Mouse (Mus musculus) bone marrow macrophage, adult 2 months (primary cell): ENCODE results near the gene Trim14. TPM values are rescaled to one million over a fixed set of nuclear protein-coding genes. Genes with fewer than 3 reads are reported as not detected.

Experiments used
- H3K27ac ChIP-seq: 2 replicates; pipeline ENCODE4 v1.5.1; 2012; ENCODE audit warnings: low read depth, low read length; ENCODE audit not compliant: insufficient read depth
- H3K4me1 ChIP-seq: 2 replicates; pipeline ENCODE4 v1.6.1; 2012; ENCODE audit warnings: low read length; ENCODE audit not compliant: control insufficient read depth, insufficient read depth
- H3K4me3 ChIP-seq: 2 replicates; pipeline ENCODE4 v1.5.1; 2012; ENCODE audit warnings: mild to moderate bottlenecking, low read length, moderate library complexity; ENCODE audit not compliant: insufficient read depth
- CTCF ChIP-seq: IDR thresholded peaks from 2 replicates; pipeline ENCODE4 v1.5.1; 2012; ENCODE audit warnings: low read depth, mild to moderate bottlenecking, low read length, moderate library complexity
- POLR2A ChIP-seq: IDR thresholded peaks from 2 replicates; pipeline ENCODE4 v1.6.1; 2012; ENCODE audit warnings: mild to moderate bottlenecking, low read depth, low read length, borderline replicate concordance
- polyA plus RNA-seq: library from polyadenylated mRNA; stranded (reverse); fragments of >200 nt; gene quantifications from 2 replicates; pipeline ENCODE4 v1.2.4, GENCODE M21; 2012; ENCODE audit not compliant: missing spikeins, insufficient read depth, insufficient read length

The Trim14 gene
- polyA plus RNA-seq, 1 experiment = 58.1 TPM

DNA sequence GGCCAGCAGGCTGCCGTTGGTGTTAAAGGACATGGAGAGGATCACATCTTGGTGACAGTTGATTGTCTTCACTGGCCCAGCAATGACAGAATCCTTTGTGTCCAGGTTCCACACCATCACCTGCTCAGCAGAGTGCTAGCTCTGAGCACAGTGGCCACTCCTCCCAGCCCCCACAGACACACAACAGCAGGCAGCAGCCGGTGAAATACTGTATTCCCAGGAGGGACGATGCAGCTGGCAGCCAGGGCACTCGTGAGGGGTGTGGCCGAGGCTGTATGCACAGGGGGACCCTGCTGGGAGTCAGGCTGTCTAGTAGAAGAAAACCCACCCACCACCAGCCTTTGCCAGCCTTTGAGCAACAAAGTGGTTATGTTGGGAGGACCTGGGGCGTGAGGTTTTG lies 10.8 kb upstream of the Trim14 start:
- Histone ChIP-seq H3K4me1 (peaks cover 14% of the 10 kb centered on the region), H3K4me3 (no peak overlapping the region), H3K27ac (no peak overlapping the region)
- TF ChIP-seq CTCF = no peak
- no peak for TF ChIP-seq POLR2A

DNA sequence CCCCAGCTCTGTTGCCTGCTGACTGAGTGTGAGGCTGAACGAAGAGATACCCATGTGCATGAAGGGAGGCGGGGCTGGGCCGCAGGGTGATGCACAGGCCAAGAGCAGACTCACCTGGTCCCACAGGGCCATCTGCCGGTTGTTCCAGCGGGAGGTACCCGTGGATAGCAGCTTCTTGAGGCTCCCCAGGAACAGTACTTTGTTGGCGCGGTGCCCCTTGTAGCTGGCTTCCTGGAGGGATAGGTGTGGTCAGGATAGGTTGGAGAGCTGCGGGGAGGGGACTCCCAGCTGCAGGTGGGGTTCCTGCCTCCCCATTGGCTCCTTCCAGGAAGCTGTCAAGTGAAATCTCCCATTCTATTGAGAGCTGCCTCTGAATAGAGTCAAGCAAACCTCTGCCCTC lies 9.6 kb upstream of the Trim14 start:
- TF ChIP-seq POLR2A = no peak
- Histone ChIP-seq H3K27ac (no peak overlapping the region), H3K4me3 (no peak overlapping the region), H3K4me1 (peaks cover 9% of the 10 kb centered on the region)

DNA sequence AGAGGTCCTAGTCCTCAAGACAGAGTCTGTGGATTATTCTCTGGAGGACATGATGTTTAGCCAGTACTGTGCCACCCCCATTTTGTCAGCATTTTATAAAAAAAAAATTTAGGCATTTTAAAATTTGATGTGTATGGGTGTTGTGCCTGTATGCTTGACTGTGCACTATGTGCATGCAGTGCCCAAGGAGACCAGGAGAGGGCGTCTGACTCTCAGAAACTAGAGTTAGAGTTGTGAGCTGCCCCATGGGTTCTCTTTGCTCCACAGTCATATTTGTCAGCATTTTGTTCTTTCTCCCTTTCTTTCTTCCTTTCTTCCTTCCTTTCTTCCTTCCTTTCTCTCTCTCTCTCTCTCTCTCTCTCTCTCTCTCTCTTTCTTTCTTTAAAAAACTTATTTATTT lies 8.4 kb upstream of the Trim14 start:
- Histone ChIP-seq H3K4me3 (no peak overlapping the region), H3K27ac (no peak overlapping the region), H3K4me1 (no peaks in the 10 kb centered on the region)
- no peak for TF ChIP-seq POLR2A
- peak; percentile 60; the same call in 1 of the 2 replicates for TF ChIP-seq CTCF

DNA sequence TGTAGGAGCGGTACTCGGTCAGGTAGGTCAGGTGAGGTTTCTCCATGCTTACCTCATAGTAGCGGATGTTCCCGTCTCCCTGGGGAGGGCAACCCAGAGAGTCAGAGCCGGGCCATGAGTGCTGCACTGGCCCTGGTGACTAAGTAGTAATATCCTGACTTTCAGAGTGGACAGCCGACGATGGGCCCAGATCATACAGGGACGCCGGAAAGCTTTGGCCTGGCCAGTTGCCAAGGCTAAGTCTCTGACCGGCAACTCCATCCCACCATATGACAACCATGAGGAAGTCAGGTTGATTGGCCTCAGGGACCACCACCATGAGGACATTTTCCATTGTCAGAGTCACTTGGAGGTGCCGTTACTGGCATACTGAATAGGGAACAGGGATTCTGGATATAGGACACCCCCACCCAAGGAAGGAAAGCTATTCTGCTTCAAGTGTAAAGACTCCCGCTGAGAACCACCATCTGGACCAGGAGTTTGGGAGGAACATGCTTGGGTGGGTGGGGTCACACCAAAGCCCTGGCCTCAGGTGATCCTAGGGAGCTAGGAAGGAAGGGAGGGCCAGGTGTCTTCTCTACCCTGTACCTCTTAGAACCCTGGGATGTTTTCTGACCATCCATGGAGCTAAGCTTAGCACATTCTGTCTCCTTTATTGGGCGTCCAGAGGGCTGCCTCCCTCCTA lies 7.6 kb upstream of the Trim14 start:
- TF ChIP-seq CTCF (no peak), POLR2A (no peak)

DNA sequence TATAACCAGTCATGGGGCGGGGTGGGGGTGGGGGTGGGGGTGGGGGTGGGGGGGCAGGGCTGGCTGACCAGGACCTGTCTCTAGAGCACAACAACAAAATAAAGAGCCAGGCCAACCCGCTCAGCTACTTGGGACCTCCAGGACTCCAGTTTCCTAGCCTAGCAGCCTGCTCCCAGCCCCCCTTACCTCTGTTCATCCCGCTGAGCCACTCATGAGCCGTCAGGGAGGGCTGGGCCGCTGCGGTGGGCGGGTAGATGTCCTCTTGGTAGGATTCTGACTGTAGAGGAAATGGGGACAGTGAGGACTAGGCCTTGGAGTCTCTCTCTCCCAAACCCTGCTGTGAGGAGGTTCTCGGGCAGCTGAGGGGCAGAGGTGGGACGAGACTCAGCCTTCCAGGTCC lies 5.8 kb upstream of the Trim14 start:
- TF ChIP-seq CTCF (no peak), POLR2A (no peak)
- H3K4me3 ChIP-seq = no peak overlapping the region

More for the DNA sequence above, 7.6 kb upstream of the Trim14 start:
- Histone ChIP-seq H3K27ac (no peak overlapping the region), H3K4me3 (no peak overlapping the region), H3K4me1 (no peaks in the 10 kb centered on the region)

DNA sequence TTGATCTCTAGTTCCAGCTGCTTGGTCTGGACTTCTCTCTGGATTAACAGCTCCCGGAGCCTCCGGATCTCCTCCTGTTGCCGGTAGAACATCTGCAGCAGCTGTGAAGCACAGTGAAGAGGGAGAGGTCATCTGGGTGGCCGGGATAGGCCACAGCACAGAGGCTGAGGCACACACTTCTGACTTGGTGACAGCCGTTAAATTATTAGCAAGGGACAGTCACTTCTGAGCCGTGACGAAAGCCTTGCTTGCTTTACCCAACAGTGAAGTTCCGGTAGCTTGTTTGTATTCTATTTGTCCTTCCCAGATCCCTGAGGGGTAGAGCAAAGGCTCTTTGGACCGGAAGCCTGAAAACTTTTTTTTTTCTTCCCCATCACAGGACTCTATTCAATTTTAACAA lies 3.2 kb upstream of the Trim14 start:
- TF ChIP-seq POLR2A (no peak), CTCF (no peak)
- H3K27ac ChIP-seq = no peak overlapping the region
- peaks cover 5% of the 10 kb centered on the region for H3K4me1 ChIP-seq
- no peak overlapping the region for H3K4me3 ChIP-seq

More for the DNA sequence above, 5.8 kb upstream of the Trim14 start:
- no peak overlapping the region for H3K27ac ChIP-seq
- no peaks in the 10 kb centered on the region for H3K4me1 ChIP-seq

DNA sequence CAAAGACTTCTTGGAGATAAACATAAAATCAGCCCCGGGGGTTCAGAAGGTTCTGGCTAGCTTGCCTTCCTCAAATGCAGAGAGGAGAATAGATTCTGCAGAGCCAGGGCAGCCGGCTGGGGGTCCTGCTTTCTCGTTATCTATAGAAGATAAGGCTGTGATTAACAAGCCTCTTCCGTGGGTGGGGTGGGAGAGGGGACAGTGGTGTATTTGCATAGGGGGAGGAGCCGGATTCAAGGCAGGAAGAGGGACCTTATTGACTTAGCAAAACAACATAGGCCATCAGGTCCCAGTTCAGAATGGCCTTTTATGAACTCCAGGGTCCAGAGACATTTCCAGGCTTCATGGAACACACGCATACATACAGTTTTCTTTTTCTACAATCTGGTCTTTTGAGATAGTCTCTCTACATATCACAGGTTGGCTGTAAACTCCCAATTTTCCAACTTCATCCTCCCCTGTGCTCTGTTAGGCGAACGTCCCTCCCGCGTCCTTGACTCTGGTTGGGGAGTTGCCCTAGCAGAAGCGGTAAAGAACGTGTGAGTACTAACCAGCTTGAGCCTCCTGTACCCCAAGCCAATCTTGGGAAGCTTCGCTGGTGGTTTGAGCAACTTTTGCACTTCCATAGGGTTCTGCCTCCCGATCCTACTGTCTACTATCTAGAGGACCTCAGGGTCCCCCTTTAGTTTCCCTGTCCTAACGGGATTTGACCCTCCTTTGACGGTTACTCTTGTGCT lies 679 bp downstream of the Trim14 start:
- Histone ChIP-seq H3K27ac (peak overlapping the region; percentile 76), H3K4me3 (peak overlapping the region; percentile 68), H3K4me1 (peaks cover 21% of the 10 kb centered on the region)
- TF ChIP-seq POLR2A (no peak), CTCF (no peak)

DNA sequence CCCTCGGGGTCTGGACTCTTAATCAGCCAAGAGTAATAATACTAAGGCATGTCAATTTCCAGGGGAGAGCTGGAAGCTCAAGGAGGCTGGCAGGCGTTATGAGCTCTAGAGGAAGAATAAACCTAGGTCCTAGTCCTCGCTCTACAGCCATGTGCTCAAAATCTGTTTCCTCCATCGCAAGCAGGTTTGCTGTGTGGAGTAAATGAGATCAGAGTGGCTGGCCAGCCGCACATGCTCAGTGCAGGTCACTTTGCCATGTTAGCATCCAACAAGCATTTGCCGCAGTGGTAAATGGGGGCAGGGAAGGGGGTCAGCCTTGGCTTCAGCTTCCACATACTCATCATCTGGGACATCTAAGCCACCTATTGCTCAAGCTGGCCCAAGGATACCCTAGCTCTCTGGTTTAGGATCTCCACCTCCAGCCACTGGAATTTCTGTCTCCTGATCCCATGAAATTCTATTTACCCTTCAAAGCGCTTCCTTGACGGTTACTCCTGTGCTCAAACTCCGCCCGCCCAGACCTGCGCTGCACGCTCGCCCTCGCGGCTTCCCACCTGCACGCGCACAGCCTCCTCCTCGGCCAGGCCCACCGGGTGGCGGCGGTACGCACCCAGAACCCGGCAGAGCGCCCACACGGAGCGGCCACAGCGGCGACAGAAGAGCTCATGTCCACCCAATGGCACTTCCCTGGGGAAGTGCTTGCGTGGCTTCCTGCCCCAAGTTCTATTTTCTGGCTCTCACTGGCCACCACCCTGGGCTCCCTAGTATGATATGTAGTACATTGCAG lies 1.8 kb downstream of the Trim14 start:
- H3K27ac ChIP-seq = peak overlapping the region; percentile 76
- TF ChIP-seq CTCF = no peak
- no peak for TF ChIP-seq POLR2A
- peaks cover 21% of the 10 kb centered on the region for H3K4me1 ChIP-seq
- H3K4me3 ChIP-seq = peak overlapping the region; percentile 68

DNA sequence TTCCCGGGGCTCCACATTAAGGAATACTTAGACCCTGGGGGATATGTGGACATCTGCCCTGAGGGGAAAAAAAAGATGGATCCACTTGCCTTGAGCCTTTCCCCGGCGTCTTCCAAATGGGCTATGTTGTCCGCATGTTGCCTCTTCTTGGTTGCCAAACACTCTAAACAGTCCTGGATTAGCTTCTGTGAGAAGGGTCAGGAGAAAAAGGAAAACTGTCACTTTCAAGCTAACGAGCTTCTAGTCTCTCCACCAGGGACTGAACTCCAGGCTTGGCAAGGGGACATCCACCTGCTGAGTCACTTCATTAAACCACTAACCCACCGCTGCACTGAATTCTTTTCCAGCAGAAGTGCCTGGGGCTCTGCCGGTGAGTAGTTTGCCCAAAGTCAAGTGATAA lies 3.0 kb downstream of the Trim14 start:
- Histone ChIP-seq H3K4me3 (no peak overlapping the region), H3K4me1 (peaks cover 24% of the 10 kb centered on the region), H3K27ac (no peak overlapping the region)
- no peak for TF ChIP-seq POLR2A
- no peak for TF ChIP-seq CTCF

DNA sequence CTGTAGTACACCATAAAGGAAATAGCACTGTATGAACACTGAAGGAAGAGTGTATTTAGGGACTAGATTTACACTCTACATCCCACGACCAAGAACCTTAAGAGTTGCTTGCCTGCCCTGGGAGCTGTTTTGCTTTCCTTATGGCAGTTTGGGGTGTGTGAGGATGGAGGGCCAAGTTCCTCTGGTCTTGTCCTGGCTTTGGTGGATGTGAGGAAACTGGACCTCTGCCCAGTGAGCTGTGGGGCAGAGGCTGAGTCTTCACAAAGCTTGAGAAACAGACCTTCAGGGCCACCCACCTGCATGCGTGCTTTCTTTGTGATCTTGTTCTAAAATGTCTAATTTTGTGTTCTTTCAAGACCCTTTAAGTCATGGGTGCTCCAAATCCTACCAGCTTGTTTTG lies 3.4 kb downstream of the Trim14 start:
- TF ChIP-seq CTCF = no peak
- no peak for TF ChIP-seq POLR2A
- Histone ChIP-seq H3K4me3 (no peak overlapping the region), H3K27ac (no peak overlapping the region), H3K4me1 (peaks cover 26% of the 10 kb centered on the region)
